11 mouse cellular contexts compared by ENCODE assay signal in genomic region chr15:96474325-96474955, GRCm38 (mm10). TPM values are rescaled to one million over a fixed set of nuclear protein-coding genes. Genes with fewer than 3 reads are reported as not detected.
A peak's percentile ranks its signal among the peaks of the same experiment; 100 is the strongest.
DNase-seq lines count a peak whose midpoint lies in the region; ATAC-seq and TF ChIP-seq lines count a peak whose summit lies in the region.
"Had no signal": no experiment of that assay in that cellular context is flagged by ENCODE, and none has a peak within 500 bp of the region (broad histone marks: within the 10 kb centered on the region; RNA-seq: fewer than 3 reads in every experiment).

No protein-coding gene starts in this region.

- no peak overlapping the region for H3K27ac ChIP-seq in intestine, embryonic 15.5 days
- no peak overlapping the region for H3K27ac ChIP-seq in intestine, postnatal 0 days (ENCODE audit: low read depth, low read length)
- no peak overlapping the region for H3K27ac ChIP-seq in liver, embryonic 11.5 days (ENCODE audit: low read depth, low read length)
- no peak overlapping the region for H3K27ac ChIP-seq in forebrain, embryonic 13.5 days
- H3K27ac ChIP-seq: midbrain, embryonic 12.5 days; stomach, embryonic 15.5 days had no signal

- no peaks in the 10 kb centered on the region for H3K27me3 ChIP-seq in intestine, embryonic 15.5 days (replicated peaks)
- no peaks in the 10 kb centered on the region for H3K27me3 ChIP-seq in intestine, postnatal 0 days (replicated peaks; ENCODE audit: control insufficient read depth, insufficient read depth, low read length)
- H3K27me3 ChIP-seq in liver, embryonic 11.5 days (replicated peaks; ENCODE audit: control insufficient read depth, insufficient read depth, low read length) = no peaks in the 10 kb centered on the region
- no peaks in the 10 kb centered on the region for H3K27me3 ChIP-seq in myocyte (ENCODE audit: control insufficient read depth, insufficient read depth, insufficient read length)
- no peaks in the 10 kb centered on the region for H3K27me3 ChIP-seq in forebrain, embryonic 13.5 days
- H3K27me3 ChIP-seq: midbrain, embryonic 12.5 days; stomach, embryonic 15.5 days had no signal

- 63% methylated on average over 20 of the region's 20 CpGs for WGBS in intestine, embryonic 15.5 days
- 65% methylated on average over 20 of the region's 20 CpGs for WGBS in intestine, postnatal 0 days
- WGBS in liver, embryonic 11.5 days = 52% methylated on average over 20 of the region's 20 CpGs
- WGBS in forebrain, embryonic 13.5 days = 90% methylated on average over 20 of the region's 20 CpGs

- H3K9ac ChIP-seq in intestine, embryonic 15.5 days = no peak overlapping the region
- no peak overlapping the region for H3K9ac ChIP-seq in intestine, postnatal 0 days (ENCODE audit: low read depth, low read length)
- H3K9ac ChIP-seq in liver, embryonic 11.5 days (ENCODE audit: low read depth, low read length) = no peak overlapping the region
- H3K9ac ChIP-seq in forebrain, embryonic 13.5 days = no peak overlapping the region
- H3K9ac ChIP-seq: midbrain, embryonic 12.5 days; stomach, embryonic 15.5 days had no signal

- DNase-seq in brain, adult 2 months (ENCODE audit: low read depth, low spot score) = peak; percentile 33
- DNase-seq in liver, embryonic 11.5 days (ENCODE audit: low spot score) = no peak
- no peak for DNase-seq in thymus, postnatal 4 days
- no peak for DNase-seq in cerebellum, adult 18-20 months
- DNase-seq: cerebellum, adult 11-12 months had no signal

- H3K4me1 ChIP-seq in intestine, embryonic 15.5 days (replicated peaks) = no peaks in the 10 kb centered on the region
- H3K4me1 ChIP-seq in intestine, postnatal 0 days (replicated peaks; ENCODE audit: control insufficient read depth, insufficient read depth, low read length) = no peaks in the 10 kb centered on the region
- H3K4me1 ChIP-seq in liver, embryonic 11.5 days (replicated peaks; ENCODE audit: control insufficient read depth, insufficient read depth, low read length) = no peaks in the 10 kb centered on the region
- no peaks in the 10 kb centered on the region for H3K4me1 ChIP-seq in forebrain, embryonic 13.5 days
- H3K4me1 ChIP-seq: midbrain, embryonic 12.5 days; stomach, embryonic 15.5 days had no signal

- H3K79me2 ChIP-seq in myocyte (ENCODE audit: control insufficient read depth, insufficient read depth) = no peaks in the 10 kb centered on the region

- no peak for TF ChIP-seq CTCF in intestine, postnatal 0 days (IDR thresholded peaks at IDR 0.05; ENCODE audit: low read depth)

- no peak overlapping the region for H3ac ChIP-seq in myocyte (ENCODE audit: control insufficient read depth, insufficient read length)

- 0 out of 2 replicates have a peak overlapping the region, but pooled peaks have one; percentile 14 for H3K4me2 ChIP-seq in intestine, embryonic 15.5 days (replicated peaks)
- H3K4me2 ChIP-seq in intestine, postnatal 0 days (replicated peaks; ENCODE audit: low read depth) = no peak overlapping the region
- H3K4me2 ChIP-seq in liver, embryonic 11.5 days = peak overlapping the region; percentile 41; the same call in 1 of the 2 replicates
- H3K4me2 ChIP-seq in myocyte (ENCODE audit: low read depth) = peak overlapping the region; percentile 51
- H3K4me2 ChIP-seq in forebrain, embryonic 13.5 days = no peak overlapping the region
- H3K4me2 ChIP-seq: midbrain, embryonic 12.5 days; stomach, embryonic 15.5 days had no signal

- no peak for ATAC-seq in intestine, embryonic 15.5 days
- no peak for ATAC-seq in intestine, postnatal 0 days
- ATAC-seq in liver, embryonic 11.5 days (replicated peaks; ENCODE audit: low FRiP score) = no peak
- ATAC-seq in forebrain, embryonic 13.5 days = no peak

- no peaks in the 10 kb centered on the region for H3K9me3 ChIP-seq in intestine, embryonic 15.5 days
- H3K9me3 ChIP-seq in intestine, postnatal 0 days (ENCODE audit: control insufficient read depth) = no peaks in the 10 kb centered on the region
- no peaks in the 10 kb centered on the region for H3K9me3 ChIP-seq in liver, embryonic 11.5 days (ENCODE audit: control insufficient read depth, low read length)
- H3K9me3 ChIP-seq in forebrain, embryonic 13.5 days (replicated peaks) = no peaks in the 10 kb centered on the region
- H3K9me3 ChIP-seq: midbrain, embryonic 12.5 days; stomach, embryonic 15.5 days had no signal

- no peaks in the 10 kb centered on the region for H3K36me3 ChIP-seq in intestine, embryonic 15.5 days
- H3K36me3 ChIP-seq in intestine, postnatal 0 days (ENCODE audit: control insufficient read depth, insufficient read depth) = no peaks in the 10 kb centered on the region
- H3K36me3 ChIP-seq in liver, embryonic 11.5 days (ENCODE audit: control insufficient read depth, insufficient read depth, low read length) = no peaks in the 10 kb centered on the region
- no peaks in the 10 kb centered on the region for H3K36me3 ChIP-seq in myocyte (ENCODE audit: control insufficient read depth, insufficient read depth)
- no peaks in the 10 kb centered on the region for H3K36me3 ChIP-seq in forebrain, embryonic 13.5 days (ENCODE audit: poor library complexity, severe bottlenecking)
- H3K36me3 ChIP-seq: midbrain, embryonic 12.5 days; stomach, embryonic 15.5 days had no signal

- no peak overlapping the region for H3K4me3 ChIP-seq in intestine, embryonic 15.5 days (replicated peaks)
- H3K4me3 ChIP-seq in intestine, postnatal 0 days (ENCODE audit: low read depth, low read length) = no peak overlapping the region
- no peak overlapping the region for H3K4me3 ChIP-seq in liver, embryonic 11.5 days (ENCODE audit: low read depth, low read length)
- H3K4me3 ChIP-seq in myocyte = no peak overlapping the region
- H3K4me3 ChIP-seq in forebrain, embryonic 13.5 days = no peak overlapping the region
- H3K4me3 ChIP-seq: midbrain, embryonic 12.5 days; stomach, embryonic 15.5 days had no signal

- no peak for TF ChIP-seq POLR2A in myocyte (IDR thresholded peaks at IDR 0.05; ENCODE audit: insufficient read length, low read depth)

TF ChIP-seq in myocyte, 11 proteins besides CTCF, POLR2A, EP300 and RAD21:
- TF ChIP-seq CEBPB (IDR thresholded peaks at IDR 0.05; ENCODE audit: insufficient read depth, poor library complexity, severe bottlenecking) (no peak), TCF12 (IDR thresholded peaks at IDR 0.05; ENCODE audit: insufficient read depth, poor library complexity, severe bottlenecking) (no peak), REST (IDR thresholded peaks at IDR 0.05; ENCODE audit: insufficient read depth, insufficient read length) (no peak), POLR2AphosphoS2 (IDR thresholded peaks at IDR 0.05; ENCODE audit: insufficient read length, low read depth) (no peak), E2F4 (IDR thresholded peaks at IDR 0.05; ENCODE audit: insufficient read depth) (no peak), TCF3 (IDR thresholded peaks at IDR 0.05; ENCODE audit: insufficient read length, low read depth) (no peak), MYOD1 (IDR thresholded peaks at IDR 0.05; ENCODE audit: control insufficient read depth in 1 of 3, insufficient read length in 2 of 3, low read depth in 2 of 3) (peak in 2 of 3 experiments; percentile 43 to 84), SRF (IDR thresholded peaks at IDR 0.05; ENCODE audit: control insufficient read depth, insufficient read length, low read depth) (no peak), MYOG (IDR thresholded peaks at IDR 0.05; ENCODE audit: control insufficient read depth in 1 of 3, insufficient read depth in 1 of 3, insufficient read length in 2 of 3, low read depth in 2 of 3) (peak; percentile 9 to 71 (median 32)), MAX (IDR thresholded peaks at IDR 0.05; ENCODE audit: low read depth) (no peak), USF1 (IDR thresholded peaks at IDR 0.05; ENCODE audit: low read depth) (no peak)

RNA-seq across cellular contexts. Expression of gene Scaf11, which starts 13.8 kb away (rescaled TPM):
- 89.8 and 102 TPM in 2 replicates for polyA plus RNA-seq in intestine, embryonic 15.5 days (2015; fragmentation: Nextera tagmentation; extraction: Ambion mirVana)
- 47.8 and 57.4 TPM in 2 replicates for polyA plus RNA-seq in intestine, postnatal 0 days (2015; fragmentation: Nextera tagmentation; extraction: Ambion mirVana)
- 105 and 106 TPM in 2 replicates for polyA plus RNA-seq in liver, embryonic 11.5 days (2014; fragmentation: Nextera tagmentation; extraction: Ambion mirVana)
- polyA plus RNA-seq in myocyte (2012; fragmentation: generic; extraction: Trizol) = 21.6 TPM
- polyA plus RNA-seq in forebrain, embryonic 13.5 days (2015; fragmentation: Nextera tagmentation; extraction: Ambion mirVana) = 70.1 and 80.3 TPM in 2 replicates

Comparison
In these comparisons a context has a peak if more than half of its experiments do, and no peak if none do; other contexts are left out.
1. H3K4me2 ChIP-seq: peak in intestine, embryonic 15.5 days (single experiment), liver, embryonic 11.5 days (single experiment) and myocyte (single experiment); none in intestine, postnatal 0 days (single experiment) and forebrain, embryonic 13.5 days (single experiment).